Mouse (Mus musculus) activated CD4-positive, CD25-positive, alpha-beta regulatory T cell (primary cell): Measurements from ENCODE around the gene Prss54. TPM values are rescaled to one million over a fixed set of nuclear protein-coding genes. Genes with fewer than 3 reads are reported as not detected.

Experiments
- polyA plus RNA-seq, 2 experiments: library from polyadenylated mRNA; unstranded; fragments of 100-300 nt; shearing (Covaris generic); gene quantifications; one replicate each; pipeline ENCODE4 v1.2.1; 2017

Gene Prss54
- not detected for polyA plus RNA-seq

GRCm38 (mm10) chr8:95576240-95576639, at the start of gene Prss54:
Gene Prss54 (minus strand): TSS chr8:95576340.

GRCm38 (mm10) chr8:95533584-95534387, 42.4 kb downstream of the Prss54 start, which contains the start of gene Ccdc113:
Gene Ccdc113 (plus strand): TSS chr8:95534085.

Other genes with a start within 250 kb of the Prss54 start
- 1 to 10 TPM; 6.3 to 8.4 TPM for gene Zfp319, start 244.4 kb downstream of the Prss54 start, polyA plus RNA-seq
- gene Usb1, start 244.1 kb downstream of the Prss54 start, polyA plus RNA-seq: 10 to 100 TPM; 57.8 to 63.3 TPM
- under 1 TPM; 0.52 to 0.61 TPM for gene Mmp15, start 224.1 kb downstream of the Prss54 start, polyA plus RNA-seq
- gene Cfap20, start 141.5 kb downstream of the Prss54 start, polyA plus RNA-seq: 10 to 100 TPM; 42.5 to 52.7 TPM
- 10 to 100 TPM; 30.7 to 46.6 TPM for gene Csnk2a2, start 86.3 kb downstream of the Prss54 start, polyA plus RNA-seq
- gene Ccdc113, start 42.3 kb downstream of the Prss54 start, polyA plus RNA-seq: not detected
- 1 to 10 TPM; 8.2 to 8.4 TPM for gene Gins3, start 57.1 kb upstream of the Prss54 start, polyA plus RNA-seq
- 1 to 10 TPM in 1 of 2 experiments, under 1 TPM in 1; 0.90 to 1.4 TPM for gene Ndrg4, start 100.6 kb upstream of the Prss54 start, polyA plus RNA-seq
- 10 to 100 TPM; 42.9 to 52.7 TPM for gene Setd6, start 139.5 kb upstream of the Prss54 start, polyA plus RNA-seq
- gene Cnot1, start 231.1 kb upstream of the Prss54 start, polyA plus RNA-seq: 10 to 100 TPM; 76.7 to 89.9 TPM
- gene Sap18b, start 249.0 kb upstream of the Prss54 start, polyA plus RNA-seq: 100 to 1,000 TPM; 171 to 181 TPM